Mouse (Mus musculus) cortical plate, adult 2 months (tissue): Measurements from ENCODE around the gene Map3k7.

Experiments
- CTCF ChIP-seq: fragments of 200-500 bp; IDR thresholded peaks from 2 replicates; pipeline ENCODE4 v1.5.1; 2011; ENCODE audit warnings: mild to moderate bottlenecking, control low read depth, low read length; ENCODE audit not compliant: insufficient read depth; ENCODE audit errors: extremely low read depth
- POLR2A ChIP-seq: fragments of 200-500 bp; IDR thresholded peaks from 2 replicates; pipeline ENCODE4 v1.6.1; 2011; ENCODE audit warnings: mild to moderate bottlenecking, low read length, control low read depth; ENCODE audit not compliant: insufficient read depth; ENCODE audit errors: extremely low read depth

DNA sequence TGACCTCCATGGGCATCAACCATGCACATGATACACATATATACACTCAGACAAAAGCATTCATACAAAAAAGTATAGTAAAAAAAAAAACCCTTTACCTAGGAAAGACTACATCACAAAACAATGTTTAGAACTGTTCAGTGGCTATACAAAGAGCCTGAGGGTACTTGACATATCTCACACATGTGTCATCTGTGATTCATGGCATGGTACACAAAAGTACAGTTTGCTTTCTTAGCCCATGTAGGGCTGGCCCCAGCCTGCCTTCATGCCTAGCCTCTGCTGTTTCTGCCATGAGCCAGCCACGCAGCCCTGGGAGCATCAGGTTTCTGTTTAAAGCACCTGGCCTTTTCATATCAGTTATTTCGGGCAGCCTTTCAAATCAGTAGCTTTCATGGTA, 61.2 kb downstream of the Map3k7 start:
- no peak for TF ChIP-seq CTCF
- TF ChIP-seq POLR2A: no peak
